Mouse (Mus musculus): ENCODE measurements at regions not wholly inside any gene's neighbourhood (a gene's known extent, or its start where the extent isn't known, plus 50 kb on each side); places are given as distances from the start of the nearest gene placed in this dataset.
A peak's percentile ranks its signal among the peaks of the same experiment; 100 is the strongest.

DNA sequence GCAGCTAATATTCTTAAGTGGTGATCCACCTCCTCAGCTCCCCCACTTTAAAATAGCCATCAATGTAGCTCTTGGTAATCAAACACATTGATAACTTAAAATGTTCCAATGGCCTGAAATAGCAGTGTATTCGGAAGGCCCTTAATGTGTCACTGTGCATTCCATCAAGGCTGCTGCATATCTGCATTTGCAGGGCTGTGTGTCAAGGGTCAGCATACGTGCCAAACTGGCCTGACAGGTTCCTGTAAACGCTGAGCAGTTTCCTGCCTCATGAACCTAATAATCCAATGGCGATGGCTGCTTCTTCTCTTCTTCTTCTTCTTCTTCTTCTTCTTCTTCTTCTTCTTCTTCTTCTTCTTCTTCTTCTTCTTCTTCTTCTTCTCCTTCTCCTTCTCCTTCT, 211.7 kb upstream of the Nfe2l3 start:
- no peak for DNase-seq

DNA sequence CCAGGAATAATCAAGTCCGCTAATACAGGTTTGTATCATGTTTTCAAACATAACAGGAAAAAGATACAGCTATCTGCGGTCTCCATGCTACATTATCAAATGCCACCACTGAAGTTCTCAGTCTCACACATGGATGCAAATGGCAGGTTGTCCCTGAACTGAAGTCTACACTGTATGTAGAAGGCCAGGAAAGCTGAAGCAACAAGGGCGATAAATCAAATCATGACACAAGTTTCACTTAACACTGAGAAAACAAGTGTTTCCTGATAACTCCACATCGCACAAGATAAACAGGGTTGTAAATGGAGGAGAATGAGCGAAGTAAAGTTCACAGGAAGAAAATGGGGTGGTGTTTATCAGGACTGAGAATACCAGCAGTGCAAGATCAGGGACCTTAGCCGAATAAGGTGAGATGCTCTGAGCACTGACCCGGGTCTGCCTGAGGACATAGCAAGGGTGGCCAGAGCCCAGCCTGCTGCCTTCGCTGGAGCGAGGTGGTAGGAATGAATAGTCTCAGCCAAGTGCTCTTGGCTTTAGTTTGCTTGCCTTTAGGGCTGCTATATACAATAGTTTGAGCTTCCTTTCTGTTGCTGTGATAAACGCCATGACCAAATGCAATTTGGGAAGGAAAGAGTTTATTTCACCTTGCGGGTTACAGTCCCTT, 196.3 kb upstream of the Nfe2l3 start:
- no peak for DNase-seq

DNA sequence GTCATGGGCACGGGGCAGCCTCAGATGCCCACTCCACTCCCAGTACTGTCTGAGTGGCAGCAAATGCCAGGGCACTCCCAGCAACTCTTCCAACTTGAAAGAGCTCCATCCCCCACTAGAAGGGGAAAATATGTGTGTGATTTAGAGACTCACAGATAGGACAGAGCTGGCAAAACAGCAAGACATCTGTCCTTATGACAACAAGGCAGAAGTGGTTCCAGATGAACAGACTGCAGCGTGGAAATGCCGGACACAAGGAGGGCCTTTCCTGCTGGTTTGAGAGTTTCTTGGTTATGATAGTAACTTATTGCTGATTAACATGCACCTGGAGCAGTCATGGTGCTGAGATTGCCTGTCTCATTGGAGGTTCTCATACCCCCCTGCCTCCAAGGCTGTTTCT, 192.4 kb upstream of the Nfe2l3 start:
- no peak for DNase-seq

DNA sequence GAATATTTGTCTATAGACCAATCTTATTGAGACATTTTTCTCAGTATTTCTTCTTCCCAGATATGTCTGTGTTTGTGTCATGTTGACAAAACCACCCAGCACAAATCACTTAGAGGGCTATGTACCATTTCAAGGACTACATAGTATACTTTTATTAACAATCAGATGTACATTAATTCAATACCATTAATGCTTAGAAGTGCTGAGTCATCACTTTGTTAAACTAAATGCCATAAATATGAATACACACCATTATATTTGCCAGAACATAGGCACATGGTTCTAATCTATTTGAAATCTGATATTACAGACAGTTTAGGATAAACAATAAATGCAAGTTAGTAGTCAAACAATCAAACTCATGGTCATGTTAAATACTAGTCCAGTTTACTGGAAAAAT, 182.2 kb upstream of the Nfe2l3 start:
- DNase-seq, result no peak

DNA sequence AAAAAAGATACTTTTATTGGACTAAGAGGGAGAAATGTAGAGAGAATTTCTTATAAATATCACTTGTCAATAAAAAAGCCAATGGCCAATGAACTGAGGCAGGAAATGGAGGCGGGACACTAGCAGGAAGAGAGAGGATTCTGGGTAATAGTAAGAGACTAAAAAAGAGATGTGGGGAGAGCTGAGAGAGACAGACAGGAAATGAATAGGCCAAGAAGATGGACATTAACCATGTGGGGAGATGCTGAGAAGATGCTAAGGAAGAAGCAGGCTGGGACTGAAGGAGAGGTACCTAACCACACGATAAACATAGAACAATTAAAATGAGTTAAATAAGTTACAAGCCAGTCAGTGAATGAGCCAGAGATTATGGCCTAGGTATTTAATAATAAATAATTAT, 181.0 kb upstream of the Nfe2l3 start:
- no peak for DNase-seq

DNA sequence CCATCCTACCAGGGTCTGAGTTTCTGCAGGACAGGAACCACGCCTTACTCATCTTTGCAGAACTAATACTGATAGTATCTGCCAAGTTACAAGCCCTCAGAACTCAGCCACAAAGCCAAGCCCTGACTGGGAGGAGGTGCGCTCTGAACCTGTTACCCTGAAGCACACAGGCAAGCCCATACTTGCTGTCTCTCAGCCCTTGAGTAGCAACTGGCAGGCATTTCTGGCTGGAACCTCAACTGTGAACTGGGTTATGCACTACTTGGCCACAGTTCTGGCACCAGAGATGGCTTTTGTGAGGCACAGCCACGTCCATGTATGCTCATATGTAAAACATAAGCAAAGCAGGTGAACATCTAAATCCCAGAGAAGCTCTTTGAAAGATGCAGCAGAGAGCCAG, 179.7 kb upstream of the Nfe2l3 start:
- no peak for DNase-seq

DNA sequence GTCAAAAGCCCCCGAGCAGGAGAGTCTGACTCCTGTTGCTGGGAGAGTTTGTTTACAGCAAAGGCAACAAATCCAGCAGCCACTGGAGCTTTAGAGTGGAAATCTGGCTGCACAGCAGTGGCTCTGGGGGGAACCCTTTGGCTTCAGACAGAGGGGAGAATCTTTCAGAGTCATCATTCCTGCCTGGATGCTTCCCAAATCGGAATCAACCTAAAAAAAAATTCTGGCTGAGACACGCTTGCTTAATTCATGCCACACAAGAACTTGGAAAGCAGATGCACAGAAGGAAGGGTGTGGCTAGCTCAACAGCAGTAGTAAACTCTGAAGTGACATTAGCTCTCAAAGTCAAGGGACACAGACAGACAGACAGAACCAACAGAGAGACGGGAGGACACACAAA, 175.8 kb upstream of the Nfe2l3 start:
- DNase-seq, result no peak

DNA sequence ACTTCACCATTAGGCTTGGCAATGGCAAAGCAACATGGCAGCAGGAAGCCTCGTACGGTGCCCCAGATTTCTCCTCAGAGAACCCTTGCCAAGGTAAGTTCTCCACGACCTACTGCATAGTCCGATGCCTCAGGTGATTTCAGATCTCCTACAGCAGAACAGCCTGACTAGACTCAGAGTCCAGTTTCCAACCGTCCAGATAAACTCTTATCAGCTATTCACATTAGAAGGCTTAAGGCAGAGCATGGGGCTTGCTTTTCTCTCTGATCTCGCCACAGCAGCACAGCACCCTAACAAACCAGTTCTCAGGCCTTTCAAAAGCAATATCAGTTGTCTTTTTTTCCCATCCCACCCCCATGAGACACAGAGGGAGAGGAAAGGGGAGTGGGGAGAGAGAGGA, 174.9 kb upstream of the Nfe2l3 start:
- no peak for DNase-seq

DNA sequence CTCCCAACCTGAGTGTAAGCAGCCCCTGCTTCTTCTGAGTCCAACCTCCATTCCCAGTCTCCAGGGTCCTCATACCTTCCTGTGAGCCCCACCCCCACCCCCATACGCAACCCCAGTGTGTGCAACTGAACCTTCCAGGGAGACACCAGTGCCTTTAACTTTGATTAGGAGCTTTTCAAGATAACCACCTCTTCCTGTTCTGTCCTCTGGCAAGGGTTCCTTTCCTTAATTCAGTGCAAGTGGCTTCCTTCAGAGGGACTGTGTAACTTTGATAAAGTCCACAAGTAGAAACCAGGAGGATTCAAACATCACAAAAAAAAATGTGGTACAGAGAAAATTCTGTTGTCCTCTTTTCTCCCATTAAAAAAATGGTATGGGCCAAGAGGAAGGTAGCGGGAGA, 174.2 kb upstream of the Nfe2l3 start:
- no peak for DNase-seq

DNA sequence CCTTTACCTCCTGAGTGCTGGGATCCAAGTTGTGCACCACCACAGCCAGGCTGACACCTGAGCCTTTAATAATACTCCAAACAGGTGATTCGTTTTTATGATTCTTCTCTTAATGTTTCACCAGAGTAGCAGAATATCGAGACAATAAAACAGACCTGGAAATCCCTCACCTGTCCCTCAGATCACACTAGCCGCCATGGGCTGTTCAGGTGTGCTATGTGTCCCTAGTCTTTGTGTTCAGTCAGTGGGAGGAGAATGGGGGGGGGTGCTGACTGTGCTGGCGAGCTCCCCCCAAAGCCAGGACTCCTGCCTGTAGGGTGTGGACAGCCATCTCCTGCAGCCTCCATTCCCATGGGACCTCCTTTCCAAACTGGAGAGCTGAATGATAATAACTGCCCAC, 168.9 kb upstream of the Nfe2l3 start:
- DNase-seq, result no peak

DNA sequence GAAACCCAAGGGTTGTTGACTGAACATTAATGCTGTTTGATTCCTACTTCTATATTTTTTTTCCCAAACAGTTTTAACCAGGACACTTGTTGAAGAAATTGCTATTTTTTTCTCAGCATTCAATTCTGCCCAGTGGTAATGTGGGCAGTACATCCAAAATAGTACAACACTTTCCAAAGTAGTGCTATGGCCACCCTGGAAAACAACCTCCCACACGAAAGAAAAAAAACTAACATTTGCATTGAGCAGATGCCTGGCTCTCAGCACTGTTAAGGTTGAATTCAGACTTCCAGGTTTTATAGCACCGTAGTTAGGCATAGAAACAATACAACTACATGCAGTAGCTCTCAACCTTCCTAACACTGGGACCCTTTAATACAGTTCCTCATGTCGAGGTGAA, 167.1 kb upstream of the Nfe2l3 start:
- no peak for DNase-seq

DNA sequence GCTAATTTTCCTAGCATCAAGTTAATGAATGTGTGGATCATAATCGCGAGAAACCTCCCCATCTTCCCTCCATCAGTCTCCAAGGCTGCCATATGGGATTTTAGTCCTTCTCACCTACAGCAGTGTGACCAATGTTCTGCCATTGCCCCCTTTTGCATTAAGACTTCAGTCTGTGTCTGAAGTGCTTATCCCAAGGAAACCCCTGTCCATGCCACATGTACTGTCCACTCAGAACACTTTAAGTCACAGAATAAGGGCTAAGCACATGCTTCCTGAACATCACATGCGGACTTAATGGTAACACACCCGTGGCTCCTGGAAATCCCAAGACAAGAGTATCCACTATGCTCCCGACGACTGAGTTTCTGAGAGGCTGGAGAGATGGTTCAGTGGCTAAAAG, 165.7 kb upstream of the Nfe2l3 start:
- no peak for DNase-seq

DNA sequence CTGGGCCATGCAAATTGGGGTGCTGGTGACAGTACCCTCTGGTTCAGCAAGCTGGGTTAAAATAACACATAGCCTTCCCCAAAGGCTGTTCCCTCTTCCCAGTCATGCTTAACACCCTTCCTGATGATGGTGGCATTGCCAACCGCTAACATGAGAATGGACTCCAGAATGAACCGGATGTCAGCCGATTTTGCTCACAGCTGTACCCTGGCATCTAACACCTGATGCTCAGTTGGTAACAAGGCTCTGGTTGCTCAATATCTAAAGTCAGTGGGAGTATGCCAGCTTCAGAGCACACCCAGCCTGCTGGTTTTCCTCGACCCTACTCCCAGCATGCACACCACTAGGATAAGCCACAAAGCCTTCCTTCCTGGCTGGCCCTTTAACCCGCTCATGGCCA, 164.6 kb upstream of the Nfe2l3 start:
- DNase-seq, result no peak

DNA sequence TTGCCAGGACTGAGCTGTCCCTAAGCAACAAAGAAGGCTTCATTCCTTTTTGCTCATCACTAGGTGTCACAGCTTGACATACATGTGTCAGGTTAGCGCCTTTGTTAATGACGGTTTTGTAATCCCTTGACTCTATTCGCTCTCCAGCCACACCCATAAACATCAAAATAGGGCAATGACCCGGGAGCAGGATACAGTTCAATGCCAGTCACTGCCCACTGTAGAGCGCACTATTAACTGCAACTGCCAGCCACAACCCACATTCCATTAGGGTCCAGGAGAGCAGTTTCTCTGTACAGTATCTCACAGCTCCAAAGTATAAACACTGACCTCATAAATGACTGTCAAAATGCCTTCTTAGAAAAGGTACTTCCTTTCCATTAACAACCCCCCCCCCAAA, 163.5 kb upstream of the Nfe2l3 start:
- DNase-seq, result no peak

DNA sequence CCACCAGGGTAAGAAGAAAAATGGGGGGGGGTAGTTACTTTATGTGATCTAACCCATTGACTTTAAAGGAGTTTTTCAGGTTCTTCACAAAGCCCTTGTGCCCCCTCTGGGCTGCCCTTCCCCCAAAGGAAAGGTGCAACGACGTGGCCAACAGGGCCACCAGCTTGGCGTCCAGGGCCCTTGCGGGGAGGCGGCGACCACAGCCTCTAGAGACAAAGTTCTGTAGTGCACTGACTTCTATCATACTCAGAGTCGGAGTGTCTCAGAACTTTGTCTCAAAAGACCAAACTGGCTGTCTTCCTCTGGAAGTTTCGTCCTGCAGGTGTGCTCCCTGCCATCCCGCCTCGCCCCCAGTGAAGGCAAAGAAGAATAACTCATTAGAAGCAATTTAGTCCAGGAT, 162.9 kb upstream of the Nfe2l3 start:
- peak in 1 of 2 experiments; percentile 13 for DNase-seq

DNA sequence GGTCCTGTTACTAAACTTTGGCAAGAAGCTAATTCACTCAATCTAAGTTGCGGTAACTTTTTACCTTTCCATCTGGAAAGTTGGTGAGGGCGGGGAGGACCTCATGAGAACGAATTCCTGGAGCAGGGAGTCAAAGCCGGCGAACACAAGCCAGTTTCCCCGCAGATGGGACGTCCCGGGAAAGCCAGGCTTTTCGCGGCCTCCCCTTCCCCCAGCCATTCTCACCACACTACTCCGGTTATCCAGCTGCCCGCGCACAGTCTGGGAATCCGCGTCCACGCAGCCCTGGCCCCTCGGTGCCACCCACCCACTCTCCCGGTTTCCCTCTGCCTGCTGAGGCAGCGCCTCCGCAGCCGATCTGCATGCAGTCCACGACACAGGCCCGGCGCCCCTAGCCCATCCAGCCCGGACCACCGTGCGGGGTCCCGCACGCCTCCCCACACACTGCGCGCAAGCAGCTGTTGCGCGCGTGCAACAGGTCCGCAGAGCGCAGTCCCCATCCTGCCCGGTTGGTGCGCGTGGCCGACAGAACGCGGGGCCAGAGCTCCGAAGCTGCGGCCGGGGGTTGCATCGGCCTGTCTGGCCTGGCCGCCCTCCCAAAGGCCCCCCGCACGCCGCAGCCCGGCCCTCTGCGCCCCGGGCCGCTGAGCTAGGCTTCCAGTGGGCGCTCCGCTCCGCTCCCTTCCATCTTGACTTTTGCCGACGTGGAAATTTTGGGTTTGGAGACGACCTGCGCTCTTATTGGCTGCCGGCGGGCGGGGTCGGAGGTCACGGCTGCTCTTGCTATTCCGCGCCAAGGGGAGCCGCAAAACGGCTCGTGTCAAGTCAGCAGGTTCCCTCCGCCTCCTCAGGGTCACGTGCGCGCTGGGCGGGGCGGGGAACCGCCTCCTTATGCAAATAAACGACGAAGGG, 162.0 kb upstream of the Nfe2l3 start:
- peak; percentile 85 to 88 for DNase-seq

DNA sequence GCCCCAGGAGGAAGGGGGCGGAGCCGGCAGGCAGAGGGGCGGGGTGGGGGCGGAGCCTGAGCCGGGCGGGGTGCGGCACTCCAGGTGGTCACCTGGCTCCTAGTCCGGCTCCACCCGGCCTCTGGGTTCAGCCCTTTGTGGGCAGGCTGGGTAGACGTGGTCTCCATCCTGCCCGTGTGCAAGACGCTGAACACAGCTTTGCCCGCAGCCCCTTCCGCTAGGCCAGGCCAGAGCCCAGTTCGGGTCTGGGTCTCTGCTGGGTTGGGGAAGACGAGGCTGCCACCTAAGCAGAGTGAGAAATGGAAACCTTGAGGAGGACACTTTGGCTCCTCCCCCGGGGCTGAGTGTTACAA, 161.4 kb upstream of the Nfe2l3 start:
- DNase-seq, result no peak

DNA sequence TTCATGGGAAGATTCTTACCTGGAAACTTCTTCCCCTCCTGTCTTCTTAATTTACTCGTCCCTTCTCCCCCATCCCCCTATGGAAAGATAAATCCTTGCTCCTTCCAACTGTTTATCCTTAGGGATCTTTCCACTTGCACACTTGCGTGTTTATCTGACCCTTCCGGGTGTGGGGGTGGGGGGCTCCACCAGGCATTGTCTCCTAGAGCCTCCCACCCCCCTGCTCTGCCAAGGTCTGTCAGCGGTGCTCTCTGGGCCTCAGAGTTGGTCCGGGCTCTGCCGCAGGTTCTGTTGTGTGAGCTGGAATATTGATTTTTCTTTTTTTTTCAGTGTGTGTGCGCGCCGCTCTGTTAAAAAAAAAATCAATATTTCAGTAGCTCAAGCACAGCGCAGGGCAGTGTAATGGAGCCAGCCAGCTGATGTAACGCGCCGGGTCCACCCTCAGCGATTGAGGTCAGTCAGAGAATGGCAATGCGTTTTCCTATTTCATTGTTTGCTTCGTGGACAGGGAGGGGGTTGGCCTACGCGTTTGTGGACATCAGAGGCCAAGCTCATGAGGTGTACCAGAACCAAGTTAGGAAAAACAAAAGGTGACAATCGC, 160.2 kb upstream of the Nfe2l3 start:
- DNase-seq, result no peak

DNA sequence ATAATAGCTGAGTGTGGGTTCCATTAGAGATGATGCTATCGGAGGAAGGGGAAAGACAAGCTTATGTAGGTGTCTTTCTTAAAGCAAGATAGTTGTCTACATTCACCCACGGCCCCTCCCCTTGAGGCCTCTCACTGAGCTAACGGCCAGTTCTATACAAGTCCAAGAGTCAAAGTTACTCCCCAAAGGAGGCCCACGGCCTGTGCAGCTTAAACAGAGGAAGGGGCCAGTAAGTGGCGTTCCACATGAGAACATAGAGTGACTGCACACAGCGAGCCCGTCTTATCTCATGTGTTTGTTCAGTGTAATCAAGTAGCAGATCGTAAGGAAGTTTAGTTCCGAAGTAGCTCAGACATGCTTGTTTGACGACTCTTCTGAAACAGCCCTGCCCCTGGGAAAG, 153.0 kb upstream of the Nfe2l3 start:
- no peak for DNase-seq

DNA sequence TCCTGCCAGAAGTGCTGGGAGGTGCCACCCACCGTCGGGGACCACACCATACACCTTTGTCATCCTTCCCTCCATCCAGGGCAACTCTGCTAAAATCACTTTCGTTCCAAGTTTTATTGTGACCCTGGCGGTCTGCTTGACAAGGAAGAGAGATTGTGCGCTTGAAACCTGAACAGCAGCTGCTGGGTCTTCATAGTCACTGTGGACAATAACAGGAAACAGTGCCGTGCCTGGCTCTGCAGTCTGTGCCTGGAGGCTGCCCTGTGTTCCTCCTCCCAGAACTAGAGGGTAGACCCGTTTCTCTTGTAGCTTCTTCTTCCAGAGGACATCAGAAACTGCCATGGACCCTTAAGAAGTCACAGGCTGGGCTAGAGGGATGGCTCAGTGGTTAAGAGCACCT, 152.2 kb upstream of the Nfe2l3 start:
- no peak for DNase-seq

DNA sequence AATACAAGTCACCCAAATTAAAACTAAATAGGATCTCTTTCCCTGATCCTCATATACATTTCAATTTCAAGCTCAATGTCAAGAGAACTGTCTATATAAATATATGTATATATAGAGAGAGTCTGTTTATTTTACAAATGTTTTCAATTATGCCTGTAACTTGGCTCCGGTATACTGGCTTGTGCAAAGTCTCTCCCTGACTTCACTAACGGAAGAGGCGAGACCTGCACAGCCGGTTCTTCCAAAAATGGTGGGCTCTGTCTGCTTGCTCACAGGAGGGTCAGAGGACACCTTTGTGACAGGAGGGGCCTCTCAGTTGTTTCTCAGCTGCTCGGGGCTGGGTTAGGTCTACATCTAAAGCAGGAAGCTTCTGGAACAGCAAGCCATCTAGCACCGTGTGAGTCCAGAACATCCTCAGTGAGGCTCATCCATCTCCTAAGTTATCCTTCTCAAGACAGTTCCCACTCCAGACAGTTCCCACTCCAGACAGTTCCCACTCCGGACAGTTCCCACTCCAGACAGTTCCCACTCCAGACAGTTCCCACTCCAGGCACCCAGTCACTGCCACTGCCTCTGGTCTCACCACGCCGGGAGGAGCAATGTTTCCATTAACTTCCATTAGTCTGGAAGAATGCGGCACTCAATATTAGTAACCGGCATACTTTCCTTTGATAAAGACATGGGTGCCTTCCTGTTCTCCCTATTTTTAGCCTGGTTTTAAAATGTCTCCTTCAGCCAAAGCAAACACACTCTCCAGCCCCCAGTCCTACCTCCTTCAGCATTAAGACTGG, 148.4 kb upstream of the Nfe2l3 start:
- DNase-seq, result no peak

DNA sequence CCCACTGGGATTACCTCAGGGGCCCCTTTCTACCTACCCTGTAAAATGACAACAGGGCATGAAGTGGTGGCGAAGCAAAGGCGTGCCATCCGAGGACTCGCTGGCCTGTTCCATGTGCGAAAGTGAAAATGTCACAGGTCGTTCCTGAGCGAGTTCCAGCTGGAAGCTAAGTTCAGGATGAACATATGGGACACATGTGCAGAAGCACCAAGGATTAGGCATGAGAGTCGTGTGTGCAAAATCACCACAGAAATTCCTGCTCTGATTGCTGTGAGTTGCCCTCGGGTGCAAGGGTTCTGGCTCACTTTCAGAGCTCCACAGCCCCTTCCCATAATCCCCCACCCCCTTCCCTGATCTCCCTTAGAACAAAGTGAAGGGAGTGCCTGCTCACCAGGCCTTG, 147.6 kb upstream of the Nfe2l3 start:
- no peak for DNase-seq

DNA sequence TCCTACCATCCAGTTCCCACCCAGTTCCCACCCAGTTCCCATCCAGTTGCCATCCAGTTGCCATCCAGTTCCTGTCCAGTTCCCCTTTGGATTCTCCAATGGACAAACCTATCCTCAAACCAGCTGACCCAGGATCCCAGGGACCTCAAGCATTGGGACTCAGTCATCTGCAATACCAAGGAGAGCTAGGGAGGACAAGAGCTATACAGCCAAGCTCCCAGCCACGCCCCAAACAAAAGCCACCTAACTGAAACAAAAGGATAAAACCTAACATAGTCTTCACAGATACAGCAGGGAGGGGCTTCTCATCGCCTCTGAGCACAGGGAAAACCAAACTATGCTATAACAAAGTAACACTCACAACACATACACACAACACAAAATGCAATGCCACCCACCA, 145.6 kb upstream of the Nfe2l3 start:
- no peak for DNase-seq

All from heart, adult 18-20 months (tissue).